ENCODE assay signal across 14 mouse cellular contexts in the genomic region with DNA sequence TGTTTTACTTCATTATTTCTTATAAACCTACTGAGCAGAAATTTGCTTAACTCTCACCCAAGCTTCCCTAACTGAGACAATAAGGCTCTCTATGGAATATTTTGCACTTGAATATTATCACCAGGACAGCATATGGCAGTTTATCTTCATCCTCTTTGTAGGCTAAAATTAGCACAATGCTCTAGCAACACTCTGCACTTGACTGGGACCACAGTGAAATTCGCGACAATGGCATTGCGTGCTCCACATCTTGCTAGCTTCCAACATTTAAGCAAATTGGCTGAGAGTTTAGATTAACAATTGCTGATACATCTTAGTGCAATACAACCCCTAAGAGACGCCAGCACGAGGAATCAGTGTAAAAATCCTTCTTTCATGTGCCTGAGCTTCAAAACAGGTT. TPM values are rescaled to one million over a fixed set of nuclear protein-coding genes. Genes with fewer than 3 reads are reported as not detected.
DNase-seq lines count a peak whose midpoint lies in the region; ATAC-seq lines count a peak whose summit lies in the region.
"Had no signal": no experiment of that assay in that cellular context is flagged by ENCODE, and none has a peak within 500 bp of the region (broad histone marks: within the 10 kb centered on the region; RNA-seq: fewer than 3 reads in every experiment).

No protein-coding gene starts in this region.

- ATAC-seq in megakaryocyte, adult 5-6 weeks (ENCODE audit: poor library complexity, severe bottlenecking): no peak
- no peak for ATAC-seq in heart, embryonic 15.5 days (replicated peaks; ENCODE audit: insufficient number of reproducible peaks, insufficient read depth, low FRiP score, low read depth)

- no peak overlapping the region for H3K9ac ChIP-seq in heart, embryonic 15.5 days
- H3K9ac ChIP-seq: kidney, embryonic 15.5 days; limb, embryonic 15.5 days; midbrain, embryonic 12.5 days; stomach, embryonic 15.5 days had no signal

- H3K4me3 ChIP-seq in heart, embryonic 10.5 days: peak overlapping the region; percentile 32
- H3K4me3 ChIP-seq in megakaryocyte, embryonic 14.5 days (replicated peaks): peak overlapping the region; percentile 74
- no peak overlapping the region for H3K4me3 ChIP-seq in heart, embryonic 15.5 days
- H3K4me3 ChIP-seq: kidney, embryonic 15.5 days; limb, embryonic 15.5 days; midbrain, embryonic 12.5 days; stomach, embryonic 15.5 days had no signal

- peaks cover 13% of the 10 kb centered on the region for H3K36me3 ChIP-seq in heart, embryonic 10.5 days
- peaks cover 82% of the 10 kb centered on the region for H3K36me3 ChIP-seq in megakaryocyte, embryonic 14.5 days (replicated peaks; ENCODE audit: low read length)
- H3K36me3 ChIP-seq in heart, embryonic 15.5 days: no peaks in the 10 kb centered on the region; the same call in 1 of the 2 replicates
- H3K36me3 ChIP-seq: limb, embryonic 15.5 days; midbrain, embryonic 12.5 days; stomach, embryonic 15.5 days had no signal

- peaks cover 69% of the 10 kb centered on the region for H3K4me1 ChIP-seq in heart, embryonic 10.5 days
- H3K4me1 ChIP-seq in megakaryocyte, embryonic 14.5 days: peaks cover 95% of the 10 kb centered on the region
- H3K4me1 ChIP-seq in heart, embryonic 15.5 days (replicated peaks): peaks cover 67% of the 10 kb centered on the region
- H3K4me1 ChIP-seq: limb, embryonic 15.5 days had no signal

- WGBS in heart, embryonic 10.5 days: 29% methylated on average over 5 of the region's 5 CpGs
- WGBS in heart, embryonic 15.5 days: 20% methylated on average over 5 of the region's 5 CpGs

- H3K27me3 ChIP-seq in heart, embryonic 10.5 days (ENCODE audit: insufficient read depth, poor library complexity, severe bottlenecking): no peaks in the 10 kb centered on the region
- H3K27me3 ChIP-seq in megakaryocyte, embryonic 14.5 days (replicated peaks): no peaks in the 10 kb centered on the region
- no peaks in the 10 kb centered on the region for H3K27me3 ChIP-seq in heart, embryonic 15.5 days
- H3K27me3 ChIP-seq: kidney, embryonic 15.5 days; limb, embryonic 15.5 days; midbrain, embryonic 12.5 days; stomach, embryonic 15.5 days had no signal

- H3K9me3 ChIP-seq in heart, embryonic 10.5 days: no peaks in the 10 kb centered on the region
- H3K9me3 ChIP-seq in megakaryocyte, embryonic 14.5 days: no peaks in the 10 kb centered on the region
- H3K9me3 ChIP-seq in heart, embryonic 15.5 days (replicated peaks): no peaks in the 10 kb centered on the region
- H3K9me3 ChIP-seq: kidney, embryonic 15.5 days; limb, embryonic 15.5 days; midbrain, embryonic 12.5 days; stomach, embryonic 15.5 days had no signal

- peak overlapping the region; percentile 40 for H3K4me2 ChIP-seq in heart, embryonic 15.5 days
- H3K4me2 ChIP-seq: kidney, embryonic 15.5 days; limb, embryonic 15.5 days; midbrain, embryonic 12.5 days; stomach, embryonic 15.5 days had no signal

- DNase-seq in heart, embryonic 10.5 days (ENCODE audit: low spot score): no peak
- no peak for DNase-seq in heart, postnatal 4 days
- peak; percentile 34 for DNase-seq in retina, postnatal 7 days (ENCODE audit: low read depth, low spot score)
- DNase-seq in frontal cortex, postnatal 10 days (ENCODE audit: low spot score in 2 of 2): no peak
- DNase-seq: gastrocnemius, postnatal 10 days; lung, adult 18-20 months; right cerebral cortex, postnatal 14 days had no signal

- peak overlapping the region; percentile 85 for H3K27ac ChIP-seq in heart, embryonic 10.5 days
- H3K27ac ChIP-seq in heart, embryonic 15.5 days: peak overlapping the region; percentile 79
- H3K27ac ChIP-seq: limb, embryonic 15.5 days; midbrain, embryonic 12.5 days; stomach, embryonic 15.5 days had no signal

RNA-seq across cellular contexts. Expression of gene Meis1, which starts 54.4 kb away (rescaled TPM):
- 111 and 139 TPM in 2 replicates for polyA plus RNA-seq in heart, embryonic 10.5 days (2016; fragmentation: Nextera tagmentation; extraction: Ambion mirVana)
- 10 to 100 TPM; 37.8 to 41.6 TPM for total RNA-seq in heart, postnatal 4 days (2021)
- 121 and 264 TPM in 2 replicates for polyA plus RNA-seq in megakaryocyte, embryonic 14.5 days (2012; ENCODE audit: insufficient read depth, low replicate concordance)
- total RNA-seq in megakaryocyte, adult 5-6 weeks (2015): 3.3 and 4.2 TPM in 2 replicates
- 5.9 and 6.0 TPM in 2 replicates for total RNA-seq in megakaryocyte, adult 5-6 weeks (2017)
- 51.8 and 67.7 TPM in 2 replicates for polyA plus RNA-seq in heart, embryonic 15.5 days (2015; fragmentation: Nextera tagmentation; extraction: Ambion mirVana)
